Mouse (Mus musculus): ENCODE measurements at regions not wholly inside any gene's neighbourhood (a gene's known extent, or its start where the extent isn't known, plus 50 kb on each side); places are given as distances from the start of the nearest gene placed in this dataset.
A peak's percentile ranks its signal among the peaks of the same experiment; 100 is the strongest.
"Not testable (repeated sequence)": the region's sequence is repeated elsewhere in the genome, so short reads cannot be mapped to it uniquely, and the experiment has no call there.

DNA sequence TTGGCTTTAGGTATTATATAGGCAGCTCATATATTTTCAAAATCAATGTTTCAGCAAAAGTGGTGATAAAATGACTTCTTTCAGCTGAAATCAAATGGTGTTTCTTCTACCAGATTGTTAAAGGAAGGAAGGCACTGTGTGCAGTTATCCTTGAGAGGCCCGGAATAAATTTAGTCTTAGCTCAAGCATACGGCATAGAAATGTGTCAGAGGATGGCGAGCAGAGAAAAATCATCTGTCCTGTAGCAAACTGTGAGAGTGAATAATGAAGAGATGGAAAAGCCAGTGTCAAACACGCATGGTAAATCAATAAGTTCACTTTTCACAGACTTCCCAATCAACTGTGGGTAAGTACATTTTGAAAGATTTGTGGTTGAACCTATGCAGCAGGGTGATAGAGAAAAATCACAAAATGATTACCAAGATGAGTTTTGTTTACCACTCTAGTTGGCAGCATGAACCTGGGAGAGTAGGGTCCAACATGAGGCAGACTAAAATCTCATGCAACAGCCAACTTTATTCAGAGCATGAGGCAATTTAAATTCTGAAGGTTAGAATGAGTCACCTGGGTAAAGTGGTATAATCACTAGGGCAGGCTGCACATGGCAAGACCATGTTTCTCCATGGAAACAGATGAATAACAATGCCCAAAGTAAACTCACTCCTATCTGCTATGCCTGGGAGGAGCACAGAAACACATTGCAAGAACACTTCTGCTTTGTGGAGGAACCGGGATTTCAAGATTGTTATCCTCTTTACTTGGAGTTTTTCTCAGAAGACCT, 55.7 kb downstream of the AI429214 start:
- Histone ChIP-seq H3K4me3 (no peak overlapping the region), H3K4me1 (no peaks in the 10 kb centered on the region), H3K9me3 (no peaks in the 10 kb centered on the region), H3K4me2 (no peak overlapping the region), H3K36me3 (replicated peaks) (no peaks in the 10 kb centered on the region), H3K27ac (no peak overlapping the region), H3K9ac (no peak overlapping the region), H3K27me3 (replicated peaks) (no peaks in the 10 kb centered on the region)
- ATAC-seq (replicated peaks), result no peak
- WGBS, result 81% methylated on average over 5 of the region's 5 CpGs

GRCm38 (mm10) chr8:37049969-37050683, 56.7 kb downstream of the AI429214 start:
- Histone ChIP-seq H3K9ac (no peak overlapping the region), H3K4me2 (no peak overlapping the region), H3K4me3 (no peak overlapping the region), H3K4me1 (no peaks in the 10 kb centered on the region), H3K27me3 (replicated peaks) (no peaks in the 10 kb centered on the region), H3K36me3 (replicated peaks) (no peaks in the 10 kb centered on the region), H3K27ac (no peak overlapping the region), H3K9me3 (no peaks in the 10 kb centered on the region)
- 72% methylated on average over 6 of the region's 6 CpGs for WGBS
- no peak for ATAC-seq (replicated peaks)

- H3K27me3 ChIP-seq (replicated peaks), result no peaks in the 10 kb centered on the region
- H3K4me2 ChIP-seq, result no peak overlapping the region
- no peaks in the 10 kb centered on the region for H3K9me3 ChIP-seq
- H3K4me1 ChIP-seq, result no peaks in the 10 kb centered on the region
- H3K36me3 ChIP-seq (replicated peaks), result no peaks in the 10 kb centered on the region
- WGBS, result 50% methylated on average over 1 of the region's 1 CpGs
- no peak for ATAC-seq (replicated peaks)
- no peak overlapping the region for H3K9ac ChIP-seq
- no peak overlapping the region for H3K4me3 ChIP-seq
- H3K27ac ChIP-seq, result no peak overlapping the region
Observed at GRCm38 (mm10) chr8:37050684-37051028, 57.3 kb downstream of the AI429214 start.

DNA sequence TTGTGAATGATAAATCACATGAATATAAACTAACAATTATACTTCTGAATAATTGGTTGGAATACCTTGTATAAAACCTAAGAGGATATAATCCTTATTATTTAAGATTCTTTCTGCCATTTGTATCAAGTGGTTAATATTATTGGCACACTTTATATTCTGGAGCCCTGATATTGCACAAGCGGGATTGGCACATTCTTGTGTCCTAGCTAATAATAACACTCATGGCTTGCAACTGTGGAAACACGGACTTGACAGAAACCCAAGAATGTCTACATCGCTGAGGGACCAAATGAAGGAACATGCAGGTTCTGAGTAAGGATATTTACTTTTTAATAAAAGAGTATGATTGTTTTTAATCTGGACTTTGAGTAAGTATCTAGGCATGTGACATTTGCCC, 63.0 kb downstream of the AI429214 start:
- H3K27ac ChIP-seq, result no peak overlapping the region
- no peak overlapping the region for H3K4me2 ChIP-seq
- no peaks in the 10 kb centered on the region for H3K36me3 ChIP-seq (replicated peaks)
- ATAC-seq (replicated peaks), result no peak
- no peak overlapping the region for H3K4me3 ChIP-seq
- 89% methylated on average over 3 of the region's 3 CpGs for WGBS
- H3K4me1 ChIP-seq, result no peaks in the 10 kb centered on the region
- no peaks in the 10 kb centered on the region for H3K27me3 ChIP-seq (replicated peaks)
- no peak overlapping the region for H3K9ac ChIP-seq
- no peaks in the 10 kb centered on the region for H3K9me3 ChIP-seq

DNA sequence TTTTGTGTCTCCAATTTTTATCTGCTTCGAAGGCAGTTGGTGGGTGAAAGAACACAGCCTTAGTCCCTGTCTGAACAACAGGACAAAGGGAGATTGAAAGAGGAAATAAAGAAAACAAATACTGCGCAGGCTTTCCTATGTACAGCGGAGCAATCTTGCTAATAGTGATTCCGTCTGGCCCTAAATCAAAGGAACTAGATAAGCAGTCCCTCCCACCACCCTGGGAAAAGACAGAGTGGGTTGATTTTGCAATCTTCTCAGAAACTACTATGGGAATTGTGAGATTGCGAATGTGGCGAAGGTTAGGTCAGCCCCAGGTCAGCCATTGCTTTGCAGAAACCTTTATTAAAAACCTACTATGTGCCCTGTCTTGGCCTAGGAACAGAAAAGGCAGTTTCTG, 65.0 kb downstream of the AI429214 start:
- Histone ChIP-seq H3K4me2 (no peak overlapping the region), H3K36me3 (replicated peaks) (no peaks in the 10 kb centered on the region), H3K27me3 (replicated peaks) (no peaks in the 10 kb centered on the region), H3K4me3 (no peak overlapping the region), H3K27ac (no peak overlapping the region), H3K9me3 (no peaks in the 10 kb centered on the region), H3K9ac (no peak overlapping the region), H3K4me1 (no peaks in the 10 kb centered on the region)
- ATAC-seq (replicated peaks), result no peak
- WGBS, result 86% methylated on average over 6 of the region's 6 CpGs

DNA sequence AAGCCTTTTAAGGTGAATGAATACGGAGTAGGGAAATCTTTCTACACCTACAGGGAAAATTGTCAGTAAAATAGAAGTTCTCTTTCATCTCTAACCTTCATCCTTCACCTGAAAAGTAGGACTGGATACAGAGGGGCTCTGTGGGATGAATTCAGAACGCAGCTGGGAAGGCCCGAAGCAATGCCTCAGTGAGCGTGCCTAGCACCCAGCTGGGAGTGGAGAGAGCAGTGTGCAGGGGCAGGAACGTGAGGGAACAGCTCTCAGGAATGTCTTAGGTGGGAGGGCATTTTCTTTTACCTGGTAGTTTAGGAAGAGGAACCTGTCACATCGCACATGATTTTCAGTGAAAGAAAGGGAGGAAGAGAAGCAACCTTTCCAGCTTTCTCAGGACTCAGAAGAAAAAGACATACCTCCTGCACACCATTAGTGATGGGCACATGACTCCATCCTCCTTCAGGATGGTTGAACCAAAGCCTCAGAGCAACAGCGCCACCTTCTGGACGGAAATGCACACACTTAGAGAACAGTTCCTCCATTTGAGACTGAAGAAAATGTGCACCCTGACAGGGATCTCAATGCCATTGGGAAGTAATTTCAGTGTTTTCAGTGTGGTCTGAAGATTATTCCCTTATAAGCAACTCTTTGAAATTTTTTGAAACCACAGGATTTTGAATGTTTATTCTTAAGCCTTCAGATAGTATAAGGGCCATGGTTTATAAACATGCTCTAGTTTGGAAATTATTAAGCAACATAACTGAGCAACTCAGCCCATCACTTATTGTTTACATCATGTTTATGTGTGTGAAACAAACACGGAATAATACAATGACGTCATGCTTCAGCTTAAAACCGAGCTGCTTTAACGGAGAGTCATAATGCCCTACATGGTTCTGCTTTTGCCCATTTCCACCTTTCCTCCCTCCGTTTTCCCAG, 68.9 kb downstream of the AI429214 start:
- Histone ChIP-seq H3K36me3 (replicated peaks) (no peaks in the 10 kb centered on the region), H3K4me1 (no peaks in the 10 kb centered on the region), H3K9ac (no peak overlapping the region), H3K9me3 (no peaks in the 10 kb centered on the region), H3K4me3 (no peak overlapping the region), H3K27ac (no peak overlapping the region), H3K4me2 (no peak overlapping the region), H3K27me3 (replicated peaks) (no peaks in the 10 kb centered on the region)
- peak; percentile 90 for ATAC-seq (replicated peaks)
- WGBS, result 28% methylated on average over 13 of the region's 13 CpGs

GRCm38 (mm10) chr8:37063764-37064331, 70.4 kb downstream of the AI429214 start:
- no peak overlapping the region for H3K4me2 ChIP-seq

GRCm38 (mm10) chr8:37072905-37073304, 79.5 kb downstream of the AI429214 start:
- Histone ChIP-seq H3K27ac (no peak overlapping the region), H3K9me3 (no peaks in the 10 kb centered on the region), H3K9ac (no peak overlapping the region), H3K27me3 (replicated peaks) (no peaks in the 10 kb centered on the region), H3K4me2 (no peak overlapping the region), H3K4me3 (no peak overlapping the region), H3K4me1 (no peaks in the 10 kb centered on the region), H3K36me3 (replicated peaks) (no peaks in the 10 kb centered on the region)
- 33% methylated on average over 2 of the region's 2 CpGs for WGBS
- no peak for ATAC-seq (replicated peaks)

More at GRCm38 (mm10) chr8:37063764-37064331, 70.4 kb downstream of the AI429214 start:
- Histone ChIP-seq H3K36me3 (replicated peaks) (no peaks in the 10 kb centered on the region), H3K9ac (no peak overlapping the region), H3K27ac (no peak overlapping the region), H3K27me3 (replicated peaks) (no peaks in the 10 kb centered on the region), H3K4me1 (no peaks in the 10 kb centered on the region), H3K9me3 (no peaks in the 10 kb centered on the region), H3K4me3 (no peak overlapping the region)
- peak; percentile 90 for ATAC-seq (replicated peaks)
- WGBS, result 21% methylated on average over 12 of the region's 12 CpGs

DNA sequence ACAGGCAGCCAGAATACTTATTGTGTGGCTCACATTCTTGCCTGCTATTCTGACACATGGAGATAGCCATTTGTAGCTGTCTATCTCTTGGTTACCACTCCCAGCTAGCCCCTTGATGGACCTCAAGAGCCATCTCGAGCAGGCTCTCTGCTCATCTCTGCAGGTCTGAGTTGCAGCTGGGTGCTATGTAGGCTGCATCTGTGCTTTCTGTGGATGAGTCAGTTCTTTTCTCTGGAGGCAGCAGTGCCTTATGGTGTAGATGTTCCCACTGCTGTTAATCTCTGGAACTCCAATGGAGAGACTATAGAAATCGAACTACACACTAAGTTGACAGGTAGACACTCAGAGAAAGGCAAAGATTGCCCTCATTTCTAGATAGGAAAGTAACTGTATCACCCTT, 106.3 kb downstream of the AI429214 start:
- 63% methylated on average over 2 of the region's 2 CpGs for WGBS
- Histone ChIP-seq H3K27ac (no peak overlapping the region), H3K4me1 (no peaks in the 10 kb centered on the region), H3K4me3 (no peak overlapping the region), H3K9ac (no peak overlapping the region), H3K4me2 (no peak overlapping the region), H3K9me3 (no peaks in the 10 kb centered on the region), H3K36me3 (replicated peaks) (no peaks in the 10 kb centered on the region), H3K27me3 (replicated peaks) (no peaks in the 10 kb centered on the region)
- ATAC-seq (replicated peaks), result no peak

DNA sequence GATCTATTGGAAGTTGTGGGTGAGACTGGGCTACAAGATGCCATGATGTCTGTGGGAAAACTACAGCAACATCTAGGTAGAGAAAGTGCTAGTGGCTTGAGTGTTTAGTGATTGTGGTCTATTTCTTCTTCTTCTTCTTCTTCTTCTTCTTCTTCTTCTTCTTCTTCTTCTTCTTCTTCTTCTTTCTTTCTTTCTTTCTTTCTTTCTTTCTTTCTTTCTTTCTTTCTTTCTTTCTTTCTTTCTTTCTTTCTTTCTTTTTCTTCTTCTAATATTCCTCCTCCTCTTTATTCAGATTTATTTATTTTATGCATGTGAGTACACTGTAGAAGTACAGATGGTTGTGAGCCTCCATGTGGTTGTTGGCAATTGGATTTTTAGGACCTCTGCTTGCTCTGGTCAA, 119.0 kb downstream of the AI429214 start:
- not testable (repeated sequence) for H3K4me3 ChIP-seq; H3K36me3 ChIP-seq (replicated peaks); H3K9ac ChIP-seq; ATAC-seq (replicated peaks); H3K9me3 ChIP-seq; H3K27me3 ChIP-seq (replicated peaks); H3K4me1 ChIP-seq; H3K4me2 ChIP-seq; H3K27ac ChIP-seq

GRCm38 (mm10) chr8:37125834-37126233, 132.4 kb downstream of the AI429214 start:
- H3K4me2 ChIP-seq, result no peak overlapping the region
- H3K36me3 ChIP-seq (replicated peaks), result no peaks in the 10 kb centered on the region
- no peak for ATAC-seq (replicated peaks)
- H3K9me3 ChIP-seq, result no peaks in the 10 kb centered on the region
- H3K27me3 ChIP-seq (replicated peaks), result no peaks in the 10 kb centered on the region
- no peak overlapping the region for H3K27ac ChIP-seq
- H3K4me3 ChIP-seq, result no peak overlapping the region
- H3K4me1 ChIP-seq, result no peaks in the 10 kb centered on the region
- no peak overlapping the region for H3K9ac ChIP-seq

DNA sequence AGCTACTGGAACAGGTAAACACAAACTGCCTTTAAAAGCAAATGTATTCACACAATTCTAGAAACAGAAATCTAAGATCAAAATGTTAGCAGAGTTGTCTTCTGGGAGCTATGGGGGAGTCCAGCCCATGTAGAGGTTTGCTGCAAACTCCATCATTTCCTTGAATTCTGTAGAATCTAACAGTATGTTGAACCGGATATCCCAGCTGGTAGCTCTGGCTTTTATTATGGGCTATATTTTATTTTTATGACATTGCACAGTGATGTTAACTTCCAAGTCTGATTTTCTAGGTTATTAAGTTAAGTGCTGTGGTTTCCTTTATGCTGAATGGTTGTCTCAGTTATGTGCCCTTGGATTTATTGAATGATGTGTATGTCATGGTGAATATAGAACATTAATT, 136.3 kb downstream of the AI429214 start:
- H3K4me1 ChIP-seq, result no peaks in the 10 kb centered on the region
- no peak overlapping the region for H3K9ac ChIP-seq
- H3K9me3 ChIP-seq, result no peaks in the 10 kb centered on the region
- 88% methylated on average over 1 of the region's 1 CpGs for WGBS
- no peak for ATAC-seq (replicated peaks)
- no peaks in the 10 kb centered on the region for H3K27me3 ChIP-seq (replicated peaks)
- H3K4me3 ChIP-seq, result no peak overlapping the region
- no peak overlapping the region for H3K4me2 ChIP-seq
- H3K36me3 ChIP-seq (replicated peaks), result no peaks in the 10 kb centered on the region
- no peak overlapping the region for H3K27ac ChIP-seq
